Mouse (Mus musculus) retina, postnatal 7 days (tissue): ENCODE data around the gene Disc1.
A peak's percentile ranks its signal among the peaks of the same experiment; 100 is the strongest.

Experiments
- DNase-seq: peaks from one replicate; pipeline ENCODE4 v3.0.0-alpha.2; 2012; ENCODE audit warnings: low read depth, low spot score

Gene Disc1

GRCm38 (mm10) chr8:125066913-125067595 is 13.1 kb downstream of the Disc1 start:
- no peak for DNase-seq

GRCm38 (mm10) chr8:125067596-125067960 is 13.6 kb downstream of the Disc1 start:
- DNase-seq = no peak

- no peak for DNase-seq
These were observed 14.3 kb downstream of the Disc1 start for GRCm38 (mm10) chr8:125068146-125068905.

GRCm38 (mm10) chr8:125069304-125069703 is 15.3 kb downstream of the Disc1 start:
- DNase-seq = no peak

- DNase-seq = peak; percentile 55
These were observed 15.7 kb downstream of the Disc1 start for GRCm38 (mm10) chr8:125069733-125070132.

- no peak for DNase-seq
These were observed 20.1 kb downstream of the Disc1 start for GRCm38 (mm10) chr8:125074141-125074540.

GRCm38 (mm10) chr8:125074581-125074980 is 20.6 kb downstream of the Disc1 start:
- no peak for DNase-seq

GRCm38 (mm10) chr8:125075389-125075788 is 21.4 kb downstream of the Disc1 start:
- no peak for DNase-seq

- peak; percentile 75 for DNase-seq
These were observed 23.3 kb downstream of the Disc1 start for GRCm38 (mm10) chr8:125077326-125077725.

GRCm38 (mm10) chr8:125078771-125079384 is 24.9 kb downstream of the Disc1 start:
- peak; percentile 41 for DNase-seq

- no peak for DNase-seq
These were observed 26.7 kb downstream of the Disc1 start for GRCm38 (mm10) chr8:125080388-125081344.

- DNase-seq = no peak
These were observed 29.8 kb downstream of the Disc1 start for GRCm38 (mm10) chr8:125083746-125084145.

GRCm38 (mm10) chr8:125084523-125084922 is 30.5 kb downstream of the Disc1 start:
- no peak for DNase-seq

GRCm38 (mm10) chr8:125090889-125091740 is 37.1 kb downstream of the Disc1 start:
- DNase-seq = no peak

GRCm38 (mm10) chr8:125097140-125097539 is 43.1 kb downstream of the Disc1 start:
- no peak for DNase-seq

- DNase-seq = no peak
These were observed 44.1 kb downstream of the Disc1 start for GRCm38 (mm10) chr8:125098050-125098449.

- no peak for DNase-seq
These were observed 48.3 kb downstream of the Disc1 start for GRCm38 (mm10) chr8:125102303-125102702.

GRCm38 (mm10) chr8:125113171-125113570 is 59.2 kb downstream of the Disc1 start:
- no peak for DNase-seq

- no peak for DNase-seq
These were observed 59.8 kb downstream of the Disc1 start for GRCm38 (mm10) chr8:125113831-125114230.

- DNase-seq = no peak
These were observed 61.3 kb downstream of the Disc1 start for GRCm38 (mm10) chr8:125115321-125115720.

- DNase-seq = no peak
These were observed 62.6 kb downstream of the Disc1 start for GRCm38 (mm10) chr8:125116616-125117015.
